Mouse (Mus musculus): ENCODE data around the gene Parp3. TPM values are rescaled to one million over a fixed set of nuclear protein-coding genes. Genes with fewer than 3 reads are reported as not detected.
A peak's percentile ranks its signal among the peaks of the same experiment; 100 is the strongest.

Parp3 gene
- polyA plus RNA-seq, 1 experiment from 2014 or later: 5.8 TPM

- H3K9ac ChIP-seq (ENCODE audit: low read length): peak overlapping the region; percentile 27; the same call in 1 of the 2 replicates
These were observed 2.3 kb downstream of the Parp3 start for GRCm38 (mm10) chr9:106474456-106474855.

GRCm38 (mm10) chr9:106473753-106474105, 3.0 kb downstream of the Parp3 start:
- no peak overlapping the region for H3K27ac ChIP-seq (replicated peaks)
- 59% methylated on average over 5 of the region's 5 CpGs for WGBS
- H3K4me2 ChIP-seq (replicated peaks; ENCODE audit: low read depth): no peak overlapping the region

More at GRCm38 (mm10) chr9:106474456-106474855, 2.3 kb downstream of the Parp3 start:
- TF ChIP-seq EP300 (optimal IDR thresholded peaks at IDR 0.05) (no peak), CTCF (IDR thresholded peaks at IDR 0.05; ENCODE audit: low read depth) (peak; percentile 84)
- H3K4me2 ChIP-seq (replicated peaks; ENCODE audit: low read depth): no peak overlapping the region
- no peak overlapping the region for H3K27ac ChIP-seq (replicated peaks)
- no peaks in the 10 kb centered on the region for H3K36me3 ChIP-seq (ENCODE audit: control insufficient read depth, insufficient read depth, low read length)
- DNase-seq (ENCODE audit: low spot score): peak; percentile 80
- WGBS: 9% methylated on average over 6 of the region's 6 CpGs
- H3K9me3 ChIP-seq (ENCODE audit: control insufficient read depth, low read length): no peaks in the 10 kb centered on the region
- H3K4me3 ChIP-seq (ENCODE audit: low read depth, low read length): no peak overlapping the region
- no peaks in the 10 kb centered on the region for H3K27me3 ChIP-seq (ENCODE audit: control insufficient read depth, insufficient read depth, low read length)
- H3K4me1 ChIP-seq (replicated peaks; ENCODE audit: control insufficient read depth, insufficient read depth): peaks cover 8% of the 10 kb centered on the region
- ATAC-seq (ENCODE audit: low FRiP score, low TSS enrichment): no peak

GRCm38 (mm10) chr9:106473081-106473752, 3.5 kb downstream of the Parp3 start:
- Histone ChIP-seq H3K9me3 (ENCODE audit: control insufficient read depth, low read length) (no peaks in the 10 kb centered on the region), H3K4me2 (replicated peaks; ENCODE audit: low read depth) (no peak overlapping the region), H3K4me1 (replicated peaks; ENCODE audit: control insufficient read depth, insufficient read depth) (peaks cover 8% of the 10 kb centered on the region), H3K27me3 (ENCODE audit: control insufficient read depth, insufficient read depth, low read length) (no peaks in the 10 kb centered on the region), H3K36me3 (ENCODE audit: control insufficient read depth, insufficient read depth, low read length) (no peaks in the 10 kb centered on the region), H3K4me3 (ENCODE audit: low read depth, low read length) (no peak overlapping the region), H3K27ac (replicated peaks) (no peak overlapping the region; the same call in 1 of the 2 replicates), H3K9ac (ENCODE audit: low read length) (no peak overlapping the region)
- WGBS: 83% methylated on average over 16 of the region's 16 CpGs
- DNase-seq (ENCODE audit: low spot score) (no peak), ATAC-seq (ENCODE audit: low FRiP score, low TSS enrichment) (no peak)
- TF ChIP-seq EP300 (optimal IDR thresholded peaks at IDR 0.05): no peak
- no peak for TF ChIP-seq CTCF (IDR thresholded peaks at IDR 0.05; ENCODE audit: low read depth)

More at GRCm38 (mm10) chr9:106473753-106474105, 3.0 kb downstream of the Parp3 start:
- H3K4me3 ChIP-seq (ENCODE audit: low read depth, low read length): no peak overlapping the region
- TF ChIP-seq EP300 (optimal IDR thresholded peaks at IDR 0.05): no peak
- TF ChIP-seq CTCF (IDR thresholded peaks at IDR 0.05; ENCODE audit: low read depth): no peak
- H3K9ac ChIP-seq (ENCODE audit: low read length): no peak overlapping the region
- no peaks in the 10 kb centered on the region for H3K36me3 ChIP-seq (ENCODE audit: control insufficient read depth, insufficient read depth, low read length)
- no peaks in the 10 kb centered on the region for H3K9me3 ChIP-seq (ENCODE audit: control insufficient read depth, low read length)
- DNase-seq (ENCODE audit: low spot score) (no peak), ATAC-seq (ENCODE audit: low FRiP score, low TSS enrichment) (no peak)
- H3K4me1 ChIP-seq (replicated peaks; ENCODE audit: control insufficient read depth, insufficient read depth): peaks cover 8% of the 10 kb centered on the region
- H3K27me3 ChIP-seq (ENCODE audit: control insufficient read depth, insufficient read depth, low read length): no peaks in the 10 kb centered on the region

- DNase-seq (ENCODE audit: low spot score): no peak
- Histone ChIP-seq H3K4me2 (replicated peaks; ENCODE audit: low read depth) (no peak overlapping the region), H3K27me3 (ENCODE audit: control insufficient read depth, insufficient read depth, low read length) (no peaks in the 10 kb centered on the region), H3K27ac (replicated peaks) (peak overlapping the region; percentile 78), H3K9me3 (ENCODE audit: control insufficient read depth, low read length) (no peaks in the 10 kb centered on the region), H3K36me3 (ENCODE audit: control insufficient read depth, insufficient read depth, low read length) (no peaks in the 10 kb centered on the region), H3K4me3 (ENCODE audit: low read depth, low read length) (no peak overlapping the region), H3K9ac (ENCODE audit: low read length) (no peak overlapping the region), H3K4me1 (replicated peaks; ENCODE audit: control insufficient read depth, insufficient read depth) (peaks cover 8% of the 10 kb centered on the region)
- TF ChIP-seq EP300 (optimal IDR thresholded peaks at IDR 0.05) (no peak), CTCF (IDR thresholded peaks at IDR 0.05; ENCODE audit: low read depth) (no peak)
- WGBS: 63% methylated on average over 4 of the region's 4 CpGs
- no peak for ATAC-seq (ENCODE audit: low FRiP score, low TSS enrichment)
These were observed 4.4 kb downstream of the Parp3 start for GRCm38 (mm10) chr9:106472321-106472720.

GRCm38 (mm10) chr9:106471892-106472291, 4.9 kb downstream of the Parp3 start:
- no peaks in the 10 kb centered on the region for H3K36me3 ChIP-seq (ENCODE audit: control insufficient read depth, insufficient read depth, low read length)
- H3K4me3 ChIP-seq (ENCODE audit: low read depth, low read length): no peak overlapping the region
- TF ChIP-seq EP300 (optimal IDR thresholded peaks at IDR 0.05) (no peak), CTCF (IDR thresholded peaks at IDR 0.05; ENCODE audit: low read depth) (peak; percentile 35; the same call in 1 of the 2 replicates)
- peak overlapping the region; percentile 78 for H3K27ac ChIP-seq (replicated peaks)
- 19% methylated on average over 5 of the region's 5 CpGs for WGBS
- no peak overlapping the region for H3K9ac ChIP-seq (ENCODE audit: low read length)
- no peaks in the 10 kb centered on the region for H3K27me3 ChIP-seq (ENCODE audit: control insufficient read depth, insufficient read depth, low read length)
- no peak; the same call in 1 of the 2 replicates for ATAC-seq (ENCODE audit: low FRiP score, low TSS enrichment)
- H3K4me1 ChIP-seq (replicated peaks; ENCODE audit: control insufficient read depth, insufficient read depth): peaks cover 8% of the 10 kb centered on the region
- peak overlapping the region; percentile 38 for H3K4me2 ChIP-seq (replicated peaks; ENCODE audit: low read depth)
- peak; percentile 37 for DNase-seq (ENCODE audit: low spot score)
- no peaks in the 10 kb centered on the region for H3K9me3 ChIP-seq (ENCODE audit: control insufficient read depth, low read length)
